Mouse (Mus musculus) liver, embryonic 14.5 days (tissue): ENCODE results near the gene Zfp511.

Experiments used
- CTCF ChIP-seq: IDR thresholded peaks from 2 replicates; pipeline ENCODE4 v1.5.1; 2016; ENCODE audit warnings: antibody characterized with exemption, low read depth, control low read depth
- EP300 ChIP-seq: IDR thresholded peaks from 2 replicates; pipeline ENCODE4 v1.6.1; 2016; ENCODE audit warnings: antibody characterized with exemption, low read depth

GRCm38 (mm10) chr7:139994676-139995075, 41.5 kb upstream of the Zfp511 start:
- TF ChIP-seq CTCF (peak; percentile 77), EP300 (no peak)
